Mouse (Mus musculus) layer of hippocampus, adult 18-20 months (tissue): ENCODE results near the gene Olfr971. TPM values are rescaled to one million over a fixed set of nuclear protein-coding genes. Genes with fewer than 3 reads are reported as not detected.
"Not testable (repeated sequence)": the region's sequence is repeated elsewhere in the genome, so short reads cannot be mapped to it uniquely, and the experiment has no call there.

Experiments used
- DNase-seq, 2 experiments: peaks; one replicate each; pipeline ENCODE4 v3.0.0; 2022; ENCODE audit warnings: low spot score in 2 of 2
- long read RNA-seq: library from polyadenylated mRNA; stranded (forward); transcript quantifications from one replicate; pipeline ENCODE4 v2.0.0, GENCODE M21; 2021
- total RNA-seq, 2 experiments: library from RNA; stranded (reverse); gene quantifications; 2 replicates each; pipeline ENCODE4 v1.2.3; 2021

The Olfr971 gene
- not detected for total RNA-seq
- long read RNA-seq, result 0 reads

DNA sequence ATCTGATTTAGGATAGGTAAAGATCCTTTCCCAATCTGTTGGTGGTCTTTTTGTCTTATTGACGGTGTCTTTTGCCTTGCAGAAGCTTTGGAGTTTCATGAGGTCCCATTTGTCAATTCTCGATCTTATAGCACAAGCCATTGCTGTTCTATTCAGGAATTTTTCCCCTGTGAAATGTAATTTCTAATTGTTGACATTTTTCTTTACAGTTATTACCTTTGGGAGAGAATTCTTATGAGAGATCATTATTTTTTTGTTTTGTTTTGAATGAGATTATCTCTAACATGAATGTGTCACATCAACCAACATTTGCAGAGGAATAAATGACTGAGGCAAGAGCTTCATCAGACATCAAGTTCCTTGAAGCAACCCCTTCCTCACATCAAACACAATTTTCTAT, at the start of gene Olfr971:
TSS of gene Olfr971 (plus strand) at position 301 of the 400 bp plus-strand sequence.
- not testable (repeated sequence) for DNase-seq

DNA sequence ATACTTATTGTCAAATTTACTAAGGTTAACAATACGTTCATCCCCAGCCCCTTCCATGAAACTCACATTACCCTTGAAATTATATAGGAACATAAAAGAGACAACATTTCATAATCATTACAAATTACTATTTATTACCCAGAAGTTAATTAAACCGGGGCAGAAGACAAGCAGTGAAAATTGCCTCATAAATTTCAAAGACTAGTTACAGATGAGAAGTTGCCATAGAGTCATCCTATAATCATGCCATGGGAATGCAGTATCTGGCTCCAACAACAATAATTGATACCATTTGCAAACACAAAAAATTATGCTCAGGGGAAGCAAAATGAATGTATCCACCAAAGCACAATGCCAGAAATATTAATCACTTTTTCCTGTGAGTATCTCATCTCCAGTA, 46.1 kb upstream of the Olfr971 start, which contains the start of gene Olfr969:
TSS of gene Olfr969 (plus strand) at position 388 of the 400 bp plus-strand sequence.
- no peak for DNase-seq

DNA sequence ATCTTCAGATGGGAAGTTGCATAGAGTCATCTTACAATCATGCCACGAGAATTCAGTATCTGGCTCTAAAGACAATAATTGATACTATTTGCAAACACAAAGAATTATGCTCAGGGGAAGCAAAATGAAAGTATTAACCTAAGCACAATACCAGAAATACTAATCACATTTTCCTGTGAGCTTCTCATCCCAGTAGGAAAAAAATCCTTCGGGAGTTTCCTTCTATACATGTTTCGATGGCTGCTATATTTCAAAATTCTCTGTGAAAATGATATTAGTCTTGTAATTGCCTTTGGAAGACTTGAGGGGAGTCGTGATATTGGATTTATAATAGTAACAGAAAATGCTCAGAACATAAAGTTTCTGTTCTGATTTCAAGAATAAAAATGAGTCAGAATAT, 28.1 kb upstream of the Olfr971 start, which contains the start of gene Olfr970:
TSS of gene Olfr970 (plus strand) at position 301 of the 400 bp plus-strand sequence.
- DNase-seq, result no peak

GRCm38 (mm10) chr9:39866122-39866521, 29.4 kb downstream of the Olfr971 start, which contains the start of gene Olfr972:
Olfr972 (plus strand) TSS chr9:39866422.
- no peak for DNase-seq

- DNase-seq, result not testable (repeated sequence)
These were observed 35.3 kb downstream of the Olfr971 start for GRCm38 (mm10) chr9:39871986-39872385.

DNA sequence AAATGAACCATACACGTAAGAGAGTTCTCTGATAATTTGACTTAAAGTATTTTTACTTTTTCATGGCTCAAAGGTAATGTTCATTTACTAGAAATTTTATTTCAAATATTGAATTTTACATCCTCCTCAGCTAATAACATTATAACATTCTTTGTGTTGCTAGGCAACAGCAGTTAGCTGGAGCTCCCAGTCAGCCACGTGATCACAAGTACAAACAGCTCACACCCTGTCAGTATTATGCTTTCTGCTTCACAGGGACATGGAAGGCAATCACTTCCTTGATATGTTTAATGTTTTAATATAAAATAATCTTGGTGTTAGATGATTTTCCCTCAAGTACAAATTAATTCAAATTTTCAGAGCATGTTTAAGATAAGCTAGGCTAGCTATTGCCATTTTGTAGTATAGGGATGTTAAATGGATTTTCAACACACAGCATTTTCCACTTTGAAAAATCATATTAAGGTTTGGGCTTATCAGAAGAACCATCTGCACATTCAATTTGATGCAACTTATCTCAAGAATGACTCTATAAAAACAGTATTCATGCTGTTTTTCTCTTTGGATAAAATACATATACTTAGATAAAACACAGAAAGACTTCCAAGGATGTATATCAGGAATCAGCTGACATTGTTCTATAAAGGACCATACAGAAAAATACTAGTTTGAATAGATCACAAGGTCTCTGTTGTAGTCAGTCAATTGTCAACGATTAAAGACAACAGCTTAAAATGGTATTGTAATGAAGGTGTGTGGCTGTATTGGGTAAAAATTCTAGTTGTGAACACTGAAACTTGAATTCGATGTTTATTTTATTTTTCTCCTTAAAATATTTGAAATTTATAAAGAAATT, 41.1 kb downstream of the Olfr971 start:
- DNase-seq, result not testable (repeated sequence)

Other genes starting within 250 kb of the Olfr971 start
- gene AW551984, start 232.5 kb upstream of the Olfr971 start, total RNA-seq, result 1 to 10 TPM; 4.5 to 5.5 TPM
- not detected for gene Olfr148, start 226.2 kb upstream of the Olfr971 start, total RNA-seq
- not detected for gene Olfr960, start 215.5 kb upstream of the Olfr971 start, total RNA-seq
- gene Olfr961, start 191.8 kb upstream of the Olfr971 start, total RNA-seq, result not detected
- not detected for gene Olfr963, start 169.7 kb upstream of the Olfr971 start, total RNA-seq
- not detected for gene Olfr149, start 129.8 kb upstream of the Olfr971 start, total RNA-seq
- not detected for gene Olfr965, start 125.5 kb upstream of the Olfr971 start, total RNA-seq
- not detected for gene Olfr150, start 105.9 kb upstream of the Olfr971 start, total RNA-seq
- gene Olfr967, start 90.6 kb upstream of the Olfr971 start, total RNA-seq, result not detected
- not detected for gene Olfr968, start 53.6 kb upstream of the Olfr971 start, total RNA-seq
- gene Olfr969, start 45.9 kb upstream of the Olfr971 start, total RNA-seq, result not detected
- not detected for gene Olfr970, start 28.0 kb upstream of the Olfr971 start, total RNA-seq
- not detected for gene Olfr972, start 29.5 kb downstream of the Olfr971 start, total RNA-seq
- not detected for gene Olfr229, start 70.5 kb downstream of the Olfr971 start, total RNA-seq
- not detected for gene Olfr974, start 100.6 kb downstream of the Olfr971 start, total RNA-seq
- gene Olfr975, start 115.2 kb downstream of the Olfr971 start, total RNA-seq, result not detected
- gene Olfr976, start 124.3 kb downstream of the Olfr971 start, total RNA-seq, result not detected
- not detected for gene Olfr978, start 155.2 kb downstream of the Olfr971 start, total RNA-seq
- not detected for gene Olfr979, start 166.6 kb downstream of the Olfr971 start, total RNA-seq
- not detected for gene Olfr980, start 172.7 kb downstream of the Olfr971 start, total RNA-seq
- gene Olfr981, start 184.6 kb downstream of the Olfr971 start, total RNA-seq, result not detected
- not detected for gene Olfr982, start 237.0 kb downstream of the Olfr971 start, total RNA-seq